Mouse (Mus musculus): ENCODE measurements at regions not wholly inside any gene's neighbourhood (a gene's known extent, or its start where the extent isn't known, plus 50 kb on each side); places are given as distances from the start of the nearest gene placed in this dataset.

GRCm38 (mm10) chr3:54103098-54103497 lies 52.7 kb upstream of the Trpc4 start:
- ChIA-PET CTCF (interaction anchor here in 1 of 4 experiments (0.7 kb wide), 1 partner anchor 1113 kb away, joined by 4 read pairs; no protein-coding TSS in a partner anchor), POLR2A (no interaction called here)

- ChIA-PET POLR2A (no interaction called here), CTCF (no interaction called here)
These were observed 72.2 kb upstream of the Trpc4 start for GRCm38 (mm10) chr3:54083634-54084033.

GRCm38 (mm10) chr3:54076461-54076860 lies 79.4 kb upstream of the Trpc4 start:
- POLR2A ChIA-PET = no interaction called here
- CTCF ChIA-PET = interaction anchor here in 1 of 4 experiments (0.5 kb wide), 1 partner anchor 1425 kb away, joined by 3 read pairs; no protein-coding TSS in a partner anchor

GRCm38 (mm10) chr3:54060653-54061052 lies 95.2 kb upstream of the Trpc4 start:
- CTCF ChIA-PET = no interaction called here
- POLR2A ChIA-PET = no interaction called here

- POLR2A ChIA-PET = no interaction called here
These were observed 101.5 kb upstream of the Trpc4 start for GRCm38 (mm10) chr3:54054376-54054775.

GRCm38 (mm10) chr3:54049370-54049769 lies 106.5 kb upstream of the Trpc4 start:
- ChIA-PET CTCF (no interaction called here), POLR2A (no interaction called here)

More at GRCm38 (mm10) chr3:54054376-54054775, 101.5 kb upstream of the Trpc4 start:
- CTCF ChIA-PET = no interaction called here

GRCm38 (mm10) chr3:54048091-54048670 lies 107.7 kb upstream of the Trpc4 start:
- ChIA-PET CTCF (no interaction called here), POLR2A (no interaction called here)

- ChIA-PET CTCF (no interaction called here), POLR2A (no interaction called here)
These were observed 128.5 kb upstream of the Trpc4 start for GRCm38 (mm10) chr3:54027365-54027764.

GRCm38 (mm10) chr3:54020196-54020595 lies 135.6 kb upstream of the Trpc4 start:
- ChIA-PET POLR2A (no interaction called here), CTCF (interaction anchor here in 1 of 4 experiments (0.5 kb wide), 1 partner anchor 11 kb away, joined by 6 read pairs; no protein-coding TSS in a partner anchor)

- ChIA-PET CTCF (no interaction called here), POLR2A (no interaction called here)
These were observed 137.7 kb upstream of the Trpc4 start for GRCm38 (mm10) chr3:54017943-54018649.

- ChIA-PET CTCF (no interaction called here), POLR2A (no interaction called here)
These were observed 139.0 kb upstream of the Trpc4 start for GRCm38 (mm10) chr3:54016877-54017276.

- CTCF ChIA-PET = no interaction called here
These were observed 144.8 kb upstream of the Trpc4 start for GRCm38 (mm10) chr3:54011016-54011415.

GRCm38 (mm10) chr3:53992993-53993392 lies 129.4 kb upstream of the Ufm1 start:
- POLR2A ChIA-PET = no interaction called here
- CTCF ChIA-PET = no interaction called here

More at GRCm38 (mm10) chr3:54011016-54011415, 144.8 kb upstream of the Trpc4 start:
- POLR2A ChIA-PET = no interaction called here

- ChIA-PET CTCF (no interaction called here), POLR2A (no interaction called here)
These were observed 125.2 kb upstream of the Ufm1 start for GRCm38 (mm10) chr3:53988796-53989195.

- CTCF ChIA-PET = interaction anchor here in 1 of 4 experiments (0.5 kb wide), 1 partner anchor 1573 kb away, joined by 6 read pairs; no protein-coding TSS in a partner anchor
- POLR2A ChIA-PET = no interaction called here
These were observed 124.6 kb upstream of the Ufm1 start for GRCm38 (mm10) chr3:53988256-53988655.

GRCm38 (mm10) chr3:53987316-53987715 lies 123.7 kb upstream of the Ufm1 start:
- ChIA-PET CTCF (no interaction called here), POLR2A (no interaction called here)

- POLR2A ChIA-PET = no interaction called here
- CTCF ChIA-PET = no interaction called here
These were observed 121.3 kb upstream of the Ufm1 start for GRCm38 (mm10) chr3:53984743-53985550.

- POLR2A ChIA-PET = no interaction called here
- CTCF ChIA-PET = no interaction called here
These were observed 118.7 kb upstream of the Ufm1 start for GRCm38 (mm10) chr3:53982311-53982710.

- ChIA-PET CTCF (no interaction called here), POLR2A (no interaction called here)
These were observed 118.0 kb upstream of the Ufm1 start for GRCm38 (mm10) chr3:53981585-53981984.

- POLR2A ChIA-PET = no interaction called here
- CTCF ChIA-PET = no interaction called here
These were observed 113.9 kb upstream of the Ufm1 start for GRCm38 (mm10) chr3:53977379-53978080.
